Mouse (Mus musculus) lung, postnatal 0 days (tissue): Measurements from ENCODE around the gene Ssbp3.

Experiments
- CTCF ChIP-seq: IDR thresholded peaks from 2 replicates; pipeline ENCODE4 v1.5.1; 2016; ENCODE audit warnings: antibody characterized with exemption, mild to moderate bottlenecking
- EP300 ChIP-seq: IDR thresholded peaks from 2 replicates; pipeline ENCODE4 v1.6.1; 2016; ENCODE audit warnings: antibody characterized with exemption, mild to moderate bottlenecking, control low read depth

- TF ChIP-seq CTCF, result no peak
- no peak for TF ChIP-seq EP300
Measured at GRCm38 (mm10) chr4:106900718-106901117, 9.8 kb upstream of the Ssbp3 start.
